Mouse (Mus musculus) kidney, embryonic 16.5 days (tissue): ENCODE measurements around the gene 2210407C18Rik. TPM values are rescaled to one million over a fixed set of nuclear protein-coding genes. Genes with fewer than 3 reads are reported as not detected.

Source experiments
- ATAC-seq: fragments of 200-750 bp; cut with Nextera tagmentation; 2 replicates; pipeline ENCODE4 v1.8.0; 2017; ENCODE audit warnings: moderate TSS enrichment; ENCODE audit not compliant: low FRiP score, low TSS enrichment
- H3K27ac ChIP-seq: fragments of 300-500 bp; sonication (generic); 2 replicates; pipeline ENCODE4 v1.5.1; 2014; ENCODE audit warnings: low read length
- H3K27me3 ChIP-seq: fragments of 300-500 bp; sonication (generic); 2 replicates; pipeline ENCODE4 v1.6.1; 2014; ENCODE audit warnings: low read length, control low read depth, mixed read lengths; ENCODE audit not compliant: insufficient read depth
- H3K36me3 ChIP-seq: fragments of 300-500 bp; sonication (generic); 2 replicates; pipeline ENCODE4 v1.6.1; 2014; ENCODE audit warnings: low read length, control low read depth, mixed read lengths; ENCODE audit not compliant: insufficient read depth
- H3K4me1 ChIP-seq: fragments of 300-500 bp; sonication (generic); 2 replicates; pipeline ENCODE4 v1.6.1; 2014; ENCODE audit warnings: low read length, control low read depth, mixed read lengths; ENCODE audit not compliant: insufficient read depth
- H3K4me2 ChIP-seq: fragments of 300-500 bp; sonication (generic); replicated peaks from 2 replicates; pipeline ENCODE4 v1.6.1; 2014; ENCODE audit warnings: low read depth, low read length
- H3K4me3 ChIP-seq: fragments of 300-500 bp; sonication (generic); 2 replicates; pipeline ENCODE4 v1.5.1; 2014; ENCODE audit warnings: mild to moderate bottlenecking, low read length
- H3K9ac ChIP-seq: fragments of 300-500 bp; sonication (generic); replicated peaks from 2 replicates; pipeline ENCODE4 v1.6.1; 2014; ENCODE audit warnings: low read length
- H3K9me3 ChIP-seq: fragments of 300-500 bp; sonication (generic); 2 replicates; pipeline ENCODE4 v1.6.1; 2016; ENCODE audit warnings: low read length, control low read depth
- WGBS: fragments of 180-500 bp; shearing (Covaris S2); extraction: QIAGEN DNeasy Blood & Tissue Kit; methylation state at CpG from one replicate; pipeline ENCODE4 v1.1.7; 2014; 5-methylcytosine and 5-hydroxymethylcytosine counted together
- polyA plus RNA-seq: library from polyadenylated mRNA; unstranded; fragments of >200 nt; fragmentation: Nextera tagmentation; extraction: Ambion mirVana; gene quantifications from 2 replicates; pipeline ENCODE4 v1.2.1, GENCODE M21; 2015

Gene 2210407C18Rik
- polyA plus RNA-seq, 1 experiment from 2014 or later, result not detected

- Histone ChIP-seq H3K9me3 (no peaks in the 10 kb centered on the region), H3K36me3 (no peaks in the 10 kb centered on the region), H3K4me1 (no peaks in the 10 kb centered on the region), H3K27me3 (no peaks in the 10 kb centered on the region), H3K9ac (no peak overlapping the region), H3K4me2 (no peak overlapping the region), H3K27ac (no peak overlapping the region), H3K4me3 (no peak overlapping the region)
- WGBS, result 44% methylated on average over 2 of the region's 2 CpGs
- no peak for ATAC-seq
These were observed 11.2 kb downstream of the 2210407C18Rik start for GRCm38 (mm10) chr11:58604688-58605087.

DNA sequence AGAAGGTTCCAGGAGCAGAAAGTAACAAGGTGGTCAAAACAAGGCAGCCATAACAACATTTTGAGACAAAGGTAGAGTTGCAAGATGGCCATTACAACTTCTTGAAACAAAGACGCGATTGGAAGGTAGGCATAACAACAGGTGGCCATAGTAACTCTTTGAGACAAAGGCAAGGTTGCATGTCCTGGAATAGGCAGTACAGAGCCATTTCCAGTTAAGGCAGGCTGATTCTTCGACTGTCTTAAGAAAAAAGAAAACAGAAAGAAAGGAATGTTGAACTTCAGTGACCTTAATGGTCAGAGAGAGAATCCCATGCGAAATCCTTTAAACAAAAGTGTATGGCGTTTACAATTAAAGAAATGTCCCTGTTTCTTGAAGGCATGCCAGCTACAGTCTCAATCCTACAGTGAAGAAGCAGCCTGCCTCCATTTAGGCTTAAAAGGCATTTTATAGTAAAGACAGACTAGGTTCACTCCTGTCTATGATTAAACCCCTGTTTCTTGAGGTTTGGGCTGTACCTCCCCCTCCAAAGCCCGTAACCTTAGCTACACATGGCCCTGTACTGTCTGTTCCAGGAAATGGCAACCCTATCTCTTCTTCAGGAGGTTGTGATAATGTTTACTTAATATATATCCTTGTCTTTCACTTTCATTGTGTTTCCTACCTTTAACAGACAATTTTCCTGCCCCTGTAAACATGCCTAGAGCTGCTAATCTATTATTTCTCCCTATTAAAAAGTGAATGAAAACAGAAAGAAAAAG, 12.9 kb downstream of the 2210407C18Rik start:
- WGBS, result 78% methylated on average over 6 of the region's 6 CpGs
- no peaks in the 10 kb centered on the region for H3K27me3 ChIP-seq
- H3K4me1 ChIP-seq, result no peaks in the 10 kb centered on the region
- no peak overlapping the region for H3K4me2 ChIP-seq
- no peak for ATAC-seq
- H3K9ac ChIP-seq, result no peak overlapping the region
- H3K9me3 ChIP-seq, result no peaks in the 10 kb centered on the region
- H3K27ac ChIP-seq, result no peak overlapping the region
- H3K4me3 ChIP-seq, result no peak overlapping the region
- no peaks in the 10 kb centered on the region for H3K36me3 ChIP-seq

GRCm38 (mm10) chr11:58602062-58602461, 13.8 kb downstream of the 2210407C18Rik start:
- H3K9ac ChIP-seq, result no peak overlapping the region
- no peak overlapping the region for H3K4me2 ChIP-seq
- no peaks in the 10 kb centered on the region for H3K27me3 ChIP-seq
- no peak overlapping the region for H3K4me3 ChIP-seq
- no peaks in the 10 kb centered on the region for H3K36me3 ChIP-seq
- no peaks in the 10 kb centered on the region for H3K4me1 ChIP-seq
- no peak for ATAC-seq
- no peaks in the 10 kb centered on the region for H3K9me3 ChIP-seq
- H3K27ac ChIP-seq, result no peak overlapping the region

GRCm38 (mm10) chr11:58597837-58598236, 18.0 kb downstream of the 2210407C18Rik start:
- H3K36me3 ChIP-seq, result no peaks in the 10 kb centered on the region
- ATAC-seq, result no peak
- no peaks in the 10 kb centered on the region for H3K4me1 ChIP-seq
- H3K9me3 ChIP-seq, result no peaks in the 10 kb centered on the region
- H3K27me3 ChIP-seq, result no peaks in the 10 kb centered on the region
- H3K4me2 ChIP-seq, result no peak overlapping the region
- no peak overlapping the region for H3K27ac ChIP-seq
- H3K9ac ChIP-seq, result no peak overlapping the region
- H3K4me3 ChIP-seq, result no peak overlapping the region
- 87% methylated on average over 13 of the region's 13 CpGs for WGBS

DNA sequence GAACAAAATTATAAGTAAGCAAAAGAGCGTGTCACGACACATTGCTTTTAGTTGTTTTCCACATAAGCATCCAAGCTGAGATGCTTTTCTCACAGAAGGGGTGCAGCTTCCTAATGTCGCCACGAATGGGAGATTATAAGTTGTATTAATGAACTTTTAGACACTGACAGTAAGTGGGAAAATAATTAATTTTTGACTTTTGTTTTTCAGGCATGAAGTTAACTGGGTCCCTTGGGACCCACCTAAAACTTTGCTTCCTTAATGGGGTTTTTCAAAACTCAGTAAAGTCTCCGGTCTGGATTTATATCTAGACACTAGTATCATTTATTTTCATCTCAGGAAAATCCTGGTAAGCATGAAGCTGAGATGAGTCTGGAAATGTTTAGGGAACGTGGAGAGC, 21.1 kb downstream of the 2210407C18Rik start, which contains the start of gene Olfr324:
Gene Olfr324, plus strand, starts transcription at position 301 of the 400 bp plus-strand sequence.
- ATAC-seq, result no peak
- H3K27me3 ChIP-seq, result no peaks in the 10 kb centered on the region
- no peak within 1 kb of the TSS for H3K9ac ChIP-seq
- H3K36me3 ChIP-seq, result no peaks in the 10 kb centered on the region
- 80% methylated on average over 6 of the region's 6 CpGs for WGBS
- H3K4me3 ChIP-seq, result no peak within 1 kb of the TSS
- no peak within 1 kb of the TSS for H3K27ac ChIP-seq
- H3K4me2 ChIP-seq, result no peak within 1 kb of the TSS
- no peaks in the 10 kb centered on the region for H3K4me1 ChIP-seq
- H3K9me3 ChIP-seq, result no peaks in the 10 kb centered on the region

DNA sequence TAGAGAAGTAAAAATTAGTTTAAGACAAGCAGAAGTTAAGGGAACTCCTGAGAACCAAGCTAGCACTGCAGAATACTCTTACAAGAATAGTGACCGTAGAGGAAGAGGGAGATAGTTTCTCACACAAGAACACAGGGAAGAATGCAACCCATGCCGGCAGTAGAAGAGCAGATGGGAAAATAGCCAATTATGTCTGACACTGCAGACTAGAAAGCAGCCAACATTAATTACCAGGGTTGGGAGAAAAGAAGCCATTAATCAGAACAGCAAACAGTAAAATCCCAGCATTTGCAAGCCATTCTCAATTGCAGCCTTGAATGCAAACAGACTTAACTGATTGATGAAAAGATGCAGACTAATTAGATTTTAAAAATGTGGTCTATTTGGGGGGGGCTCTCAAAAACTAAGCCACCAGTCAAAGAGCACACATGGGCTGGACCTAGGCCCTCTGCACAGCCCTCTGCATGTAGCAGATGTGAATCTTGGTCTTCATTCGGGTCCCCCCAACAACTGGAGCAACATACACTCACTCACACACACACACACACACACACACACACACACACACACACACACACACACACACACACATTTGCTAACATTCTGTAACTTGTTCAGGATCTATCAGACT, 27.1 kb downstream of the 2210407C18Rik start:
- Histone ChIP-seq H3K36me3 (no peaks in the 10 kb centered on the region), H3K27ac (no peak overlapping the region), H3K4me1 (no peaks in the 10 kb centered on the region), H3K9ac (no peak overlapping the region), H3K4me2 (no peak overlapping the region), H3K27me3 (no peaks in the 10 kb centered on the region), H3K4me3 (no peak overlapping the region), H3K9me3 (no peaks in the 10 kb centered on the region)
- no peak for ATAC-seq
- WGBS, result 66% methylated on average over 3 of the region's 3 CpGs

GRCm38 (mm10) chr11:58587898-58588348, 28.0 kb downstream of the 2210407C18Rik start:
- WGBS, result 75% methylated on average over 7 of the region's 7 CpGs
- H3K4me1 ChIP-seq, result no peaks in the 10 kb centered on the region
- no peak overlapping the region for H3K9ac ChIP-seq
- no peak overlapping the region for H3K4me2 ChIP-seq
- H3K27ac ChIP-seq, result no peak overlapping the region
- H3K9me3 ChIP-seq, result no peaks in the 10 kb centered on the region
- no peak for ATAC-seq
- no peaks in the 10 kb centered on the region for H3K36me3 ChIP-seq
- H3K4me3 ChIP-seq, result no peak overlapping the region
- H3K27me3 ChIP-seq, result no peaks in the 10 kb centered on the region

DNA sequence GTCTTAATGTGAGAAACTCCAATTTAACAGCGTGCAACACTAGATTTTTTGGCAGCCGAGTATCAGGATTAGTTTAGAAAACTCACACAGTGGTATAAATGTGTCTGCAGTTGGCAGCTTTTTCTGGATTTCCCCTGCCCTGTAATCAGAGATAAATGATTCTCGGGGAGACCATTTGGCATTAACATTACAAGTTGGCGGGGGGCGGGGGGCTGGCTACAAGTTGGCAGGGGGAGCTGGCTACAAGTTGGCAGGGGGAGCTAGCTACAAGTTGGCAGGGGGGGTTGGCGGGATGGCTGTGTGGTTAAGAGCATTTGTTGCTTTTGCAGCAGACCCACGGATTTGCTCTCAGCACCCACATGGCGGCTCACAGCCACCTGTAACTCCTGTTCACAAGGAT, 37.2 kb downstream of the 2210407C18Rik start:
- H3K9me3 ChIP-seq, result no peaks in the 10 kb centered on the region
- WGBS, result 80% methylated on average over 8 of the region's 8 CpGs
- H3K4me3 ChIP-seq, result no peak overlapping the region
- ATAC-seq, result no peak
- no peaks in the 10 kb centered on the region for H3K36me3 ChIP-seq
- no peaks in the 10 kb centered on the region for H3K4me1 ChIP-seq
- H3K9ac ChIP-seq, result no peak overlapping the region
- H3K4me2 ChIP-seq, result no peak overlapping the region
- H3K27ac ChIP-seq, result no peak overlapping the region
- H3K27me3 ChIP-seq, result no peaks in the 10 kb centered on the region

DNA sequence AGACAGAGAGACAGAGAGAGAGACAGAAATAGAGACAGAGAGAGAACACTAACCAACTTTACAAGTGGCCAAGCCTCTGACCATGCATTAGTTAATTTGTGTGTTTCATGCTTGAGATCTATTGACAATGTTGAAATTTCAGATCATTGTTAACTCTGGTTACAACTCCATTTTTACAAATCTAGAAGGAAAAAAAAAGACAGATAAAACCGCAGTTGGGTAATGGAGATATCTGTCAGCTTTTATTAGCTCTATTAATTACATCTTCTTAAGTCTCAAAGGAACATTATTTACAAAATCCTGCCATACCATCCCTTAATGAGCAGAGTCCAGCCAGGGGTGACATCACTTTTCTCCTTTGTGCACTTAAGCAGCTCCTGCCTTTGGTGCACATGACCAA, 38.4 kb downstream of the 2210407C18Rik start, which contains the start of gene Olfr325:
Gene Olfr325, plus strand, starts transcription at position 301 of the 400 bp plus-strand sequence.
- no peak for ATAC-seq
- Histone ChIP-seq H3K36me3 (no peaks in the 10 kb centered on the region), H3K9me3 (no peaks in the 10 kb centered on the region), H3K4me2 (no peak within 1 kb of the TSS), H3K9ac (no peak within 1 kb of the TSS), H3K4me1 (no peaks in the 10 kb centered on the region), H3K4me3 (no peak within 1 kb of the TSS), H3K27ac (no peak within 1 kb of the TSS), H3K27me3 (no peaks in the 10 kb centered on the region)
- 61% methylated on average over 1 of the region's 1 CpGs for WGBS

DNA sequence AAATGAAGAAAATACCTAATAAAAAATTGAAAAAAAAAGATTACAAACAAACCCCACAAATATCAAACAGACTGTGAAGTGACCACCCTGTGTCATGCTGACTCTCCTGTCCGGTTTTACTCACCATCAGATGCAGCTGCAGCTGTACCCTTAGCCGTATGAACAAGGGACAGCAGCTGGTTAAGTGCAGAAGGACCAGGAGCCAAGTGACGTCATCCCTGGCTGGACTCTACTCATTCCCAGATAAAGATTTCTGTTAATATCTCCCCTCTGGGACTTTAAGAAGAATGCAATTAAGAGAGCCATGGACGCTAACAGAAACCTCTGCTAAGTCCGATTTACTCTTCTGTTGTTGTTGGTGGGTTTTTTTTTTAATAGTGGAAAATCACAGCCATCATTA, 45.5 kb downstream of the 2210407C18Rik start, which contains the start of gene Olfr224:
Gene Olfr224, minus strand, starts transcription at position 149 of the 400 bp plus-strand sequence.
- no peaks in the 10 kb centered on the region for H3K36me3 ChIP-seq
- no peak within 1 kb of the TSS for H3K4me2 ChIP-seq
- 67% methylated on average over 5 of the region's 5 CpGs for WGBS
- no peak within 1 kb of the TSS for H3K4me3 ChIP-seq
- no peak within 1 kb of the TSS for H3K27ac ChIP-seq
- no peaks in the 10 kb centered on the region for H3K9me3 ChIP-seq
- no peak for ATAC-seq
- H3K9ac ChIP-seq, result no peak within 1 kb of the TSS
- no peaks in the 10 kb centered on the region for H3K27me3 ChIP-seq
- no peaks in the 10 kb centered on the region for H3K4me1 ChIP-seq
